Mouse (Mus musculus): ENCODE results near the gene Sdk1.

The Sdk1 gene

DNA sequence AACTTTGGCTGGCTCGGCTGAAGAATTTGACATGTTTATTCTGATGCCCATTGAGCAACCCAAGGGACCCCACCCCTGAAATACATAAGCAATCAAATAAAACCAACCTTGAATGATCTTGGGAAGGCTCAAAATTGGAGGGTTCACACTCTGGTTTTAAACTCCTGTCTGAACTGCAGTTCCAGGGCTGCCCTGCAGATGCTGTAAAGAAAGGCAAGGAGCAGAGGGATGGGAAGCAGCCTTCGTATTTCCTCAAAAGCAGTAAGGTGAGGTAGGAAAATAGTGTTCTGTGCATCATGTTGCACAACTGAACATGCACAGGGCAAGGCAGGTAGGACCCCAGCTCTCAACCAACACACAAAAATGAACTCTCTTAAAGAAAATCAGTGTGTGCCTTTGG lies 222.1 kb downstream of the Sdk1 start:
- no peak for DNase-seq (ENCODE audit: low spot score)

DNA sequence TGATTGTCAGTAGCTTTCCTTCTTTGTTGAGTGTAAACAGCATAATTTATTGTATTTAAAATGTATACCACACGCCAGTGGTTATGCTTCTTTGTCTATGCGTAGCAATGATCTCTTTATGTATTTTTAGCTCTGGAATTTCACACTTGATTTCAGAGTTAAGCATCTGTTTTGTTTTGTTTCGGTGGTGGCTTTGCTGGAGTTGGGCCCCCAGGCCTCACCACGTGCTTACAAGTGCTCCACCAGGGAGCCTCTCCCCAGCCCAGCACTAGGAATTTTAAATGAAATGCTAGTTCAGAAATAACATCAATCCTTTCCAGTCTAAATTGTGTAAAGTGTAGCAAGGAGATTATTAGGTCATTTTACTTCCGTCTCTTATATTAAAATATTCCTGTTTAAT lies 227.5 kb downstream of the Sdk1 start:
- DNase-seq (ENCODE audit: low spot score): no peak

DNA sequence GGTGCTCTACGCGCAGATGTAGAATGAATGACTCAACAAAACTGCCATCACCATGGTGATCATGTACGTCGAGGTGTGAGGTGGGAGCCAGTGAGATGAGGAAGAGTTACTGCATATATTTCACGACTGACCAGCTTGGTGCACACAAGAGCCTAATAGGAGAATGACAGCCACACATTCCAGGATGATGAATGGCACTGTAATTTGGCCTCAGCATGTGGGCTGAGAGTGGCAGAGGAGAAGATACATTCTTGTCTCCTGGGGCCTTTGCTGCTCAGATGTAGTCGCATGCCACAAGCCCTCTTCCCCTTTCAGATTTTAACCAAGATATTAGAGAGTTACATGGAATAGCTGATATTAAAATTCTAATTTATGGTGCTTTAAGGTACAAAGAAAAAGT lies 264.0 kb downstream of the Sdk1 start:
- DNase-seq (ENCODE audit: low spot score): no peak

DNA sequence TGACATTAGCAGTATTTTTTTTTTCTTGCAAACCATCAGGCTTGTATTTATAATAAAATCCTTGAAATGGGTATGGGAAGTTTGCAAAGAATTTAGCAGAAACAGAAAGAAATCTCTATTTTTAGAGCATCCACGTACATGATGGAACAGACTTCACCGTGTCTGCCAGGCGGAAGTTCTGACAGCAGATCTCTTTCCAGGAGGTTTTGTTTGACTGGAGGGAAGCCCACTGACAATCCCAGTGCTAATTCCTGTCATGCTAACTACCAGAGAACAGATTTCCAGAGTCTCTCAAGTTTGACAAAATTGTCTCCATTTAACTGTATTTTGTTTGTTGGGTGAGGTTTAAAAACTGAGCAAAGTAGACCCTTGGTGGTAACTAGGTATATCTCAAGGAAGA lies 265.1 kb downstream of the Sdk1 start:
- no peak for DNase-seq (ENCODE audit: low spot score)

DNA sequence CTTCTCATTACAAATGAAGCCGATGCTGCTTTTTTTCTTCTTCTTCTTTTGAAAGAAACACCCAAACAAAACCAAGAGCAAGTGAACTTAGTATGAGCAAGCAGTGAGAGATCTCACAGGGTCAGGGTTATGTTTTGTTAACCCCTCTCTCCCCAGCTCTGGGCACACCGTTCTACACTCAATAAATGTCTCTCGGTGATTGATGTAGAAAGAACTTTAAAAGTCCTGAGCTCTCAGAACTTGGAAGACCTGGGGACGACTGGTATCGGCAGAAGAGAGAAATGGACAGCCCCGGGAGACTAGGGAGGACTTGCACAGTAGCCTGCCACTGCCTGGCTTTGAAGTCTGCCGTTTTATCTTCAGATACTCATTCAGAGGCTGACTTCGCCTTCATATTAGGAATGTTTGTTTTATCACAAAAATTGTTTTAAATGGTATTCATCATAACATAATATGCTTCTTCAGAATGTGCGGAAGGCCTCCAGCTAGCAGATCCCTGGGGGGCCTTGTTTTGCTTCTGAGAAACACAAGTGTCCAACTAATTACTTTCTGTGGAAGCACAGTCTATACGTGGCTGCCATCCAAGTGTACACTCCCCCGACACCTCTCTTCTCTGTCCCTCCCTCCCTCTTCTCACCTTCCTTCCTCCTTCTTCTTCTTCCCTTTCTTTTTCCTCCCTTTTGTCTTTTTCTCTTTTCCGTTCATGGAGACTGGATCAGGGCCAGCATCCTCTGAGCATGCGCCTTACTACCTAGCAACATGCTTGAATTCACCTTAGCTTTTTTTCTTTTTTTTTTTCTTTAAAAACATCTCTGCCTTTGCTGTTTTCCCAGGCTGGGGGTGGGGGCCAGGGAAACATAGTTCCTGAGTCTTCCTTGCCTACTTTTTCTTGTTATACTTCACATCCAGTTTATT lies 283.8 kb downstream of the Sdk1 start:
- no peak for DNase-seq (ENCODE audit: low spot score)

DNA sequence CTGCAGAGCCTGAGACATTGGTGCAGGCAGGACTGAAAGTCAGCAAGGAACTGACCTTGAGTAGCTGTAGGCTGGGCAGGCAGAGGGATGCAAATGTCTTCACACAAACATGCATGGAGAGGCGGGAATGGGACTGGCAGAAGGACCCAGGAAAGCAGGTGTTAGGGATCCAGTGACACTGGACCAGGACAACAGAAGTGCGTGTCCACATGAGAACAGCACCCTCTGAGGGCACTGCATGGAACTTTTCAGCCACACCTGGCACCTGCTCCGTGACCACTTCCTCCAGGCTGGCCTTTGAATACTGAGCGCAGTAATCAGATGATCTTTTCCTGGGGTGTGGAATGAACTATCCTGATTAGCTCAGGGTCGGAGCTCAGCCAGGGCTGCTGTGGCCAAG lies 298.9 kb downstream of the Sdk1 start:
- no peak for DNase-seq (ENCODE audit: low spot score)

DNA sequence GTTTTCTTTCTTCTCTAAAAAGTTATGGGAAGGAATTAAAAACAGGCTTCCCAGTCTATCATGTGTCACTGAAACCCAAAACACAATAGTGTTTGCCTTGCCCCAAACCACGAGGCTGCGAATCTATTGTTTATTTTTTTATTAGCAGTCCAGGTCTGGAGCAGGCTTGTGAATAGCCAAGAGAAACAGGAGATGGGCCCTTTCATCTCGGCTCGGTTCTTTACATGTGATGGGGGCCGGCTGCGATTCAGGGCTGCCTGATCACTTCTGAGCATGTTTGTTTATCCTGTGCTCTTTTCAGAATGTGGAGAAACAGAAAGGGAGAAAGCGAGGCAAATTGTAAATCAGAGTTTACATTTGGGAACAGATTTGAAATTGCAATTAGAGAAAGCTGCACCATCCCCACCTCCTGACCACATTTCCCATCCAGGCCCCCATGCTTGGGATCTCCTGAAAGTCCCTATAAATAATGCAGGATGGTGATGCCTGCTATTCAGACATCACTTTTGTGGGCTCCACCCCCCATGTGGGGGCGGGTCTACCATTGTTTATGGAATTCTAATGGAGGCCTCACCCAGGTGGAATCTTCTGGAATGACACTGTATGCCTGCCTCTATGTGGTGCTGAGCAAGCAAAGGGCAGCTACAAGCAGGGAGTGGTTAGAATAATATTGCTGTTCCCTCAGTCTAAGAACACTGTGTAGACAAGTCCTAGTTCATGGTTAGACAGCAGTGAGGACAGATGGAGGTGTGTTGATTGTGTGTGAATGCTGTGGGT lies 301.8 kb downstream of the Sdk1 start:
- DNase-seq (ENCODE audit: low spot score): no peak

DNA sequence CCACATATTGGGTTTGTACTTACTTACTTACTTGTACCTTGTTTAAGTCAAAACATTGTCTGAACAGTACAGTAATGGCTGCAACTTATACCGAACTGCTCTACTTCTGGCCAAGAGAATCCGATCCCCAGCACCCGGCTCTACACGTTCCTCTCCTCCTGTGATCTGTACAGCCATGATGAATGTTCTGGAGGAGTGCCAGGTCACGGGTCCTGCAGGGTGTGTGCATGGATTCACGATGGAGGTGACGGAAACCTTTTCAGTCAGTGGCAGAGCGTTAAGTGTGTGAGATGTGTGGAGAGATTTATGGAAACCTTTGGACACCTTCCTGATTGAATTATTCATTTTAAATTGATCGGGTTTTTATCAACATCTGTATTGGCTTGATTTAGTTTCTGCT lies 312.2 kb downstream of the Sdk1 start:
- no peak for DNase-seq (ENCODE audit: low spot score)

DNA sequence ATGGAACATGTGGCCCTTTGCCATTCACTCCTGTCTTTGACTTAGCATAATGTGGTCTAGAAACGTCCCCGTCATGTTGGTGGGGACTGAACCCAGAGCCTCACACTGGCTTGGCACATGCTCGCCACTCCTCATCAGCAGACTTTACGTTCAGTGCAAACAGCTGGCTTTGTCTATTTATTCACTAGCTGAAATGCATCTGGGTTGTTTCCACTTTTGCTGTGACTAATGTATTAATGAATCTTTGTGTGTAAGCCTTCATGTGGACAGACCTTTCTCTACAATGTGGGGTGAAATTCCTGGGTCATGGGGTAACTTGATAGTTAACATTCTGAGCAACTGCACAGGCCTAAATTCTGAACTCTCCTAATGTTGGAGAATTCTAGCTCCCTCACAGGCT lies 317.4 kb downstream of the Sdk1 start:
- DNase-seq (ENCODE audit: low spot score): no peak

DNA sequence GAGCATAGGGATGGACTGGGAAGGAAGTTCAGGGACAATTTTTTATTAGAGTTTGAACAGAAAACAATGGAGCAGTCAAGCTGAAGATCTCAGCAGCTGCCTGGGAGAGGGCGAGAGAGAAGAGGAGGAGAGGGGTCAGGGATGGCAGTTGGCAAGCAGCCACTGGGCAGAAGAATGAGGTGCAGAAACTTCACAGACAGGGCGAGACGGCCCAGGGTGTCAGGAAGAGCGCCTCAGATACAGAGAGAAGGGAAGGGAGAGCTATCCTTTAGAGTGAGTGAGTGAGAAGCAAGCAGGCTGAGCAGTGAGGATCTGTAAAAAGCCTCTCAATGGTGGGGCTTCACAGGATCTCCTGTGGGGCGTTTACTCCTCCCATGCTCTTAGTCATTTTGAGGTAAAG lies 319.0 kb downstream of the Sdk1 start:
- no peak for DNase-seq (ENCODE audit: low spot score)

DNA sequence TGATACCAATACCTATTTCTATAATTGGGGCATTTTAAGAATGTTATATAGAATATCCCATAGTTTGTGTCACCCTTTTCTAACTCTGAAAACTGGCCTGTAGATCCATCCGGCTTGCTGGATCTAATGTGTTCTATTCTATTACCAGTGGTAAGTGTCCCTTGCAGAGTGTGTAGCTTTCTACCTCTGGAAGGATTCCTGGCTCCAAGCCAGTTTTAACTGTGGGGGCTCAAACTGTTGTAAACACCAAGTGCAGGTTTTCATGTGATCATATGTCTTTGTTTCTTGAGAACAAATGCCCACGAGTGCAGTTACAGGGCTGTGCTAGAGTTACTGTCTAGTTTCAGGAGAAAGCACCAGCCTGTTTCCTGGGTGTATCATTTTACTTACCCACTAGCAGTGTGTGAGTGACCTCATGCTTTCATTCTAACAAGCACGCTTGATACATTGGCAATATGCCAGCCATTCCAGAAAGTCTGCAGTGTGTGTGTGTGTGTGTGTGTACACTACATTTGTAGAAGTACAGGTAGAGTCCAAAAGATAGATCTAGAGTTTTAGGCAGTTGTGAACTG lies 320.8 kb downstream of the Sdk1 start:
- no peak for DNase-seq (ENCODE audit: low spot score)

DNA sequence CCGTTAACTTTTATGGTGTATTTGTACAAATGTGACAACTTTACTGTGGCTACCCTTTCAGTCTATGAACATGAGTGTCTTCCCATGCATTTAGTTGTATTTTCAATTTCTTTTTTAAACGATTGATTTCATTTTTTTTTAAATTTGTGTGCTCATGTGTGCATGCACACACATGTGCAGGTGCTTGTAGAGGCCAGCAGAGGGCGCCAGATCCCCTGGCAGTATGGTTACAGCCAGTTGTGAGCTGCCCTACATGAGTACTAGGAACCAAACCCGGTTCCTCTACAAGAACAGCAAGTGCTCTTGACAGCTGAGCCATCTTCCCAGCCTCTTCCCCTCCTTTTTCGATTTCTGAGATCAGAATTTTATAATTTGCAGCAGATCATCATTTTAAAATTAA lies 322.9 kb downstream of the Sdk1 start:
- no peak for DNase-seq (ENCODE audit: low spot score)

DNA sequence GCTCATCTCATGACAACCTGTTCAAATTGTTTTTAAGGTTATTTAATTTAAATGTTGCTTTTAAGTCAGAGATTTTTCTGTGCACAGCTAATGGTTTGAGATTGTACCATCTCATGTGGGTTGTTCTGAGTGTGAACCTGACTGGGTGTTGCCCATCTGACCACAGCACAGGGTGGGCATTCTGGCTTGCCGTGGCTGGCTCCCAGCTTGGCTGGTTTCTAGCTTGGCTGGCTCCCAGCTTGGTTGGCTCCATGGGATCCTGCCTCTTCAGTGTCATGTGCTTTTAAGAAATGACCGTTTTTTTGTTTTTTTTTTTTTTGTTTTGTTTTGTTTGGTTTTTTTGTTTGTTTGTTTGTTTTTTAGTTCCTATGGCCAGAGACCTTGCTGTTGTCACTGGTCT lies 326.8 kb downstream of the Sdk1 start:
- DNase-seq (ENCODE audit: low spot score): no peak

DNA sequence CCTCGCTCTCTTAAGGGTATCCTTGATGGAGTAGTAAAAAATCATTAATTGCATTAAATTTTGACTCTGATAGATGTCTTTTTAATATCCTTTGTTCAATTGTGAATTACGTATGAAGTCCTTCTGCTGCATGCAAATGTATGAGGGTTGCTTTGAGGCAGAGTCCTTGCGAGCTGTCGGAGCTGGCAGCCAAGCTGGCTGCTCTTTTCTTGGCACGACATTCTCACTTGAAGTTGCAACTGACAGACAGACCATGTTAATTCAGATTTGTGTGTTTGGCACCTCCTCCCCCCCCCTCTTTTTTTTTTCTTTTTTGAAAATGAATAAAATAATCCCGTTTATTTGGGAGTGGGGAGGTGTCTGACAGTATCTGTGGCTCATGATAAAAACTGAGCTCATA lies 329.2 kb downstream of the Sdk1 start:
- no peak for DNase-seq (ENCODE audit: low spot score)

DNA sequence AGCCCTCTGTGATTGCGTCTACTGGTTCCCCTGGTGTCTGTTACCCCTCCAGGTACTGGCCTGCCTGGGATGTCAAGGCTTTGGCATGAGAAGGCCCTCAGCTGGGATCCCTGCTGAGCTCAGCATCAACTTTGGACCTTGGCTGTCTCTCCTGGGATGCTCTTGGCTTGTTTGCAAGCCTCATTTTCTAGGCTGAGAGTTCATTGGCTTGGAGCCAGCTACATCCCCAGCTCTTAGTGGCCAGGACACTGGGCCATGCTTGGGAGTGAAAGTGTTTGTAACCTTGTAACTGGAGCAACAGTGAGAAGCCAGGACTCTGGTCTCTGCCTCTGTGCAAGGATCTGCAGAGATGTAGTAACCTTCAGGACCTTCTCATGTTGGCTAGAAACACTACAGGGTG lies 333.0 kb downstream of the Sdk1 start:
- DNase-seq (ENCODE audit: low spot score): peak; percentile 62

DNA sequence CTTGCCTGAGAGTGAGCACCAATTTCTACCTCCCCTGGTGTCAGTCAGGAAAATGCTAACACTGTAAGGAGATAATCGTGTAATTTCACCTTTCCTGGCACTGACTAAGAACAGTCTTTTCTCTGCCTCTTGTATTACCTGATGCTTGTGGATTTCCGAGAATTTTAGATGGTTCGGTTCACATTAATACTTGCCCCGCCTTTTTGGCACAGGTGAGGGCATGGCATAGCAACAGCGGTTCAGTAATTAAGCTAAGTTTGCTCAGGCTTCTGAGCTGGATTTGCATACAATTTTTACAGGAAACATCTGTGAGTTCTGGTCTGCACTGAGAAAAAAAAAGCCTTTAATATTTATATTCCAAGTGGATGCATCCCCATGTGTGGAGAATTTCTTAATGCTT lies 350.0 kb downstream of the Sdk1 start:
- DNase-seq (ENCODE audit: low spot score): no peak

DNA sequence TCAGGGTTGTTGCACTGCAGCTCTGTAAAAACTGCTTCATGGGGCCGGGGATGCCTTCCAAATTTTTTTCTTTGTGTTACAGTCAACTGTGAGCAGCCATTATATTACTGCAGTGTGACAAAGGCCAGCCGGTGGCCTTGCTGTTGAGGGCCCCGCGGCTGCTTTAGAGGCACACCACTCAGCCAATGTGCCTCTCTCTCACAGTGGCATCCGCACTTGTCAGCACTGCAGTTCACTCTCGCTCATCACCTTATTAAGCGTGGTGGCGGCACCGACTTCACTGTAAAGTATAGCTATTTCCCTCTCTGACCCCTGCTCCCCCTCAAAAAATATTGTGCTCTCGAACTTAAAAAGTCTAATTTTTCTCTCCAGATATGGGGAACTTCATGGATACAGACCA lies 371.4 kb downstream of the Sdk1 start:
- DNase-seq (ENCODE audit: low spot score): no peak

DNA sequence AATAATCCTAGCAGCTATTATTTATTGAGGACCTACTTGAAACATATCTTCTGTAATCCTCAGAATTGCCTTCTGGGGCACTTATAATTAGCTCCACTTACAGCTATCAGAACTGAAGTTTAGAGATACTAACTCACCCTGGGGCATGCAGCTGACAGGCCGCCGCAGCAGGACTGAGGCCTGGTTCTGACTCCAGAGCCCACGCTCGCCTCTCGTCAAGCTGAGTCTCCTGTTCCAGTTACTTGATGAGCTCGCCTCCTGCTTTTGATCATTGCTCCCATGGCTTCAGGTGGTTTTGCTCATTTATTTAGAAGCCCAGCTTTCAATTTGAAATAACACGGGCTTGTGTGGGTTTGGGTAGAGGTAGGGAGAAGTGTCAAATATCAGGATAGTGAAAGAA lies 374.5 kb downstream of the Sdk1 start:
- DNase-seq (ENCODE audit: low spot score): no peak

DNA sequence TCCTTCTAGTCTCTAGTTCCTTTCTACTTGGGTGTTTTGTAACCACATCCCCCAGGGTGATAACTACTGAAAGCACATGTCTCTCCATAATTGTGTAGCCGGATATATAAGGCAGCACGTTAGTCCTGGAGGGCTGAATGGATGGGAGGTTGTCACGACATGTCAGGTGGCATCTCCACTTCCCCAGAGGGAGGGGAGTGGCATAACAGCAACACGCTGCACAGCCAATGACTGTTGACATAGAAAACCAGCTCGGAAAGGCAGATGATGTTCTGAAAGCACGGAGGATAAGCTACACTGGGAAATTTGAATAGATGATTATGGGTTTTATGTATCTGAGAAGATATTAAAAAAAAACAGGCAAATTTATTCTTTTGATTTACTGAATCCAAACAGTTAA lies 376.4 kb downstream of the Sdk1 start:
- DNase-seq (ENCODE audit: low spot score): no peak

DNA sequence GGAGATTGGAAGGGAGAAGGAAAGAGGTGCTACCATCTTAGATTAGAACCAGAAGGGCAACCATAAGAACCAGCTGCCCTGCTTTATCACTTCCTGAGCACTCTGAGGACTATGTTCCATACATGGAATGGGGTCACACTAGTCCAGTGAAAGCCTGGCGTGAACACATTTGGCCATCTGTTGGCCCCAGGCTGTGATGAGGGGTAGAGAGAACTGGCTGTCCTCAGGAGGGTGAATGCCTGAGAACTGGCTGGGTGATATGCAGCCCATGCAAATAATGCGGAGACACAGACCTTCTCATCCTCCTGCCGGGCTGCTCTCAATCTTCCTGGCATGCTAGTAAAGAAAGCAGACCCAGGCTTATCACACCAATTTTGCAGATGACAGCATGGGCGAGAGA lies 384.1 kb downstream of the Sdk1 start:
- no peak for DNase-seq (ENCODE audit: low spot score)

DNA sequence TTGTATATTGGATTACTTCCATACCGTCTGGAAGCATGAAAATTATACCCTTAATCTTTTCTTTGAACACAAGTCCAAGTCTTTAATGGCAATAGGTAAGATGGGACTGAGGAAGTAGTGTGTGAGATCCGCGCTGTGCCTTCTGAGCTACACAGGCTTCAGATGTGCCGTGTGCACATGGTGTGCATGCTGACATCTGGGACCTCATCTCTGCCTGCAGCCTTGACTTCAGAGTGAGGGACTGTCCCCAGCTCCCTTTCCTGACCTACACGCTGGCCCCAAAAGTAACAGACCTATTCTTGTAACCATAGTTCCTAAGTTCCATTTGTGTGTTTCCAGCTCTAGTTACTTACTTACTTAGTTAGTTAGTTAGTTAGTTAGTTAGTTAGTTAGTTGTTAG lies 390.4 kb downstream of the Sdk1 start:
- no peak for DNase-seq (ENCODE audit: low spot score)

DNA sequence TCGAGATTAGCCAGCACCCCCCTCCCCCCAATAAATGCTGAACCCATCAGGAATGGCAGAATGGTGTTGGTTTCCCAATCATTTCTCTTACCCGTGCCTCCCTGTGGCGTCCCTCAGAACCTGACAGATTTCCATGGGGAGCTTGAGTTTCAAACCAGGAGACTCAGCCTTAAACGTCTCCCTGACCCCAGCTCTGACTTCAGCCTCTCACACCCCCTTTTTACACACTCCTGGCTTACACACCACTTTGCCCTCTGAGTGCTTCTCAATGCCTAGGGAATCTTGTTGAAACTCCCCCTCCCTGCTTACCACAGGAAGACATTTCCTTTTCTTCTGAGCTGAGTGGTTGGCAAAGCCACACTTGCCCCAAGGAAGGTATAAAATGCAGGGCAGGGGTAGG lies 392.0 kb downstream of the Sdk1 start:
- DNase-seq (ENCODE audit: low spot score): no peak

DNA sequence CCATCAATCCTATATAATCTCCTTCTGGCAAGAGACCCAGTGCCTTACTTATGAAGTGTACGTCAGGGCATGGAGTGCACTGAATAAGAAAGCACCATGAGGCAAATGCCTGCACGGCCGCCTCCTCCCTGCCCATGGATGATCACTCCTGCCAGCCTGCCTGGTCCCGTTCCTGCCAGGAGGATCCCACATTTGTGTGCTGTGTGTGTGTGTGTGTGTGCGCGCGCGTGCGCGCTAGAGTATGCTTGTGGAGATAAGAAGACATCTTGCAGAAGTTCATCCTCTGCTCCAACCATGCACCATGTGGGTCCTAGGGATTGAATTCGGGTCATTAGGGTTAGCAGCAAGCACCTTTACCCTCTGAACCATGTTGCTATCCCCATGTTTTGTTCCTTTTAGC lies 395.1 kb downstream of the Sdk1 start:
- no peak for DNase-seq (ENCODE audit: low spot score)
